Mouse (Mus musculus): ENCODE results near the gene Bfar.
"Not testable (repeated sequence)": the region's sequence is repeated elsewhere in the genome, so short reads cannot be mapped to it uniquely, and the experiment has no call there.

Gene Bfar

GRCm38 (mm10) chr16:13671685-13672385, at the start of gene Bfar, which contains the start of gene 3110001I22Rik:
Bfar (plus strand) TSS chr16:13671858.
3110001I22Rik (plus strand) TSS chr16:13671929.
- peak; percentile 79 for DNase-seq (ENCODE audit: low spot score)

GRCm38 (mm10) chr16:13628345-13628744, 43.3 kb upstream of the Bfar start:
- no peak for DNase-seq (ENCODE audit: low spot score)

GRCm38 (mm10) chr16:13638198-13638597, 33.5 kb upstream of the Bfar start:
- not testable (repeated sequence) for DNase-seq (ENCODE audit: low spot score)

GRCm38 (mm10) chr16:13639508-13639907, 32.1 kb upstream of the Bfar start:
- DNase-seq (ENCODE audit: low spot score), result no peak

- DNase-seq (ENCODE audit: low spot score), result no peak
Measured at GRCm38 (mm10) chr16:13640064-13640463, 31.6 kb upstream of the Bfar start.

- DNase-seq (ENCODE audit: low spot score), result no peak
Measured at GRCm38 (mm10) chr16:13644474-13644873, 27.2 kb upstream of the Bfar start.

GRCm38 (mm10) chr16:13645930-13646329, 25.7 kb upstream of the Bfar start:
- peak; percentile 10 for DNase-seq (ENCODE audit: low spot score)

GRCm38 (mm10) chr16:13658886-13659285, 12.8 kb upstream of the Bfar start:
- no peak for DNase-seq (ENCODE audit: low spot score)

GRCm38 (mm10) chr16:13660736-13661135, 10.9 kb upstream of the Bfar start:
- no peak for DNase-seq (ENCODE audit: low spot score)

GRCm38 (mm10) chr16:13667878-13668343, 3.7 kb upstream of the Bfar start, which contains the start of gene Parn:
Parn (minus strand) TSS chr16:13668170.
- peak; percentile 91 for DNase-seq (ENCODE audit: low spot score)

- DNase-seq (ENCODE audit: low spot score), result no peak
Measured at GRCm38 (mm10) chr16:13668402-13669108, 3.1 kb upstream of the Bfar start.

GRCm38 (mm10) chr16:13669282-13669681, 2.4 kb upstream of the Bfar start:
- no peak for DNase-seq (ENCODE audit: low spot score)

GRCm38 (mm10) chr16:13670896-13671295, 762 bp upstream of the Bfar start:
- DNase-seq (ENCODE audit: low spot score), result not testable (repeated sequence)

GRCm38 (mm10) chr16:13672386-13672898, 784 bp downstream of the Bfar start:
- peak; percentile 46 for DNase-seq (ENCODE audit: low spot score)

GRCm38 (mm10) chr16:13673114-13673513, 1.5 kb downstream of the Bfar start:
- DNase-seq (ENCODE audit: low spot score), result no peak

- no peak for DNase-seq (ENCODE audit: low spot score)
Measured at GRCm38 (mm10) chr16:13674511-13674910, 2.9 kb downstream of the Bfar start.

- DNase-seq (ENCODE audit: low spot score), result no peak
Measured at GRCm38 (mm10) chr16:13678601-13679319, 7.1 kb downstream of the Bfar start.

GRCm38 (mm10) chr16:13698998-13699397, 27.3 kb downstream of the Bfar start:
- no peak for DNase-seq (ENCODE audit: low spot score)

GRCm38 (mm10) chr16:13702184-13702583, 30.5 kb downstream of the Bfar start:
- no peak for DNase-seq (ENCODE audit: low spot score)

- no peak for DNase-seq (ENCODE audit: low spot score)
Measured at GRCm38 (mm10) chr16:13704676-13705075, 33.0 kb downstream of the Bfar start.

- no peak for DNase-seq (ENCODE audit: low spot score)
Measured at GRCm38 (mm10) chr16:13714910-13715309, 43.3 kb downstream of the Bfar start.

GRCm38 (mm10) chr16:13716821-13717553, 45.3 kb downstream of the Bfar start:
- DNase-seq (ENCODE audit: low spot score), result no peak
